ENCODE assay signal across 8 mouse cellular contexts in the genomic region with DNA sequence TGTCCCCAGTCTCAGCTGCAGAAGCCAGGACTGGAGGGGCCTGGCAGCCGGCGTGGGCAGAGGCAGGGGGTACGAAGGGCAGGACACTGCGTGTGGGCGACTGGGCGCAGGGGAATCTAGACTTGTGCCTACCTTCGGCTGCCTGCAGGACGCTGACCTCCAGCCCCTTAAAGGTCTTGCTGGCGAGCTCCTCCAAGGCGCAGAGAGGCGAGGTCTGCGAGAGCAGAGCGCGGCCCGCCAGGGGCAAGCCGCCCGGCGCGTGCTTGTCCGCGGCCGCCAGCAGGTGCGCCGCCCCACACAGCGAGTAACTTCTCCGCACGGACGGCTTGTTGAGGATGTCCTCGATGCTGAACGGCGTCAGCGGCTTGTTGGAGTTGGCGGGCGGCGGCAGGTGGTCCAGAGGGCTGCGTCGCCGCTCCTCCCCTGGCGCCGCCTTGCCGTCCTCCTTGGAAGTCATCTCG. TPM values are rescaled to one million over a fixed set of nuclear protein-coding genes. Genes with fewer than 3 reads are reported as not detected.
DNase-seq lines count a peak whose midpoint lies in the region; ATAC-seq and TF ChIP-seq lines count a peak whose summit lies in the region.
"Had no signal": no experiment of that assay in that cellular context is flagged by ENCODE, and none has a peak within 500 bp of the region (broad histone marks: within the 10 kb centered on the region; RNA-seq: fewer than 3 reads in every experiment).

No protein-coding gene starts in this region.

- H3K27me3 ChIP-seq in forebrain, embryonic 16.5 days (replicated peaks; ENCODE audit: control insufficient read depth, insufficient read depth, low read length) = peaks cover 66% of the 10 kb centered on the region
- H3K27me3 ChIP-seq in liver, postnatal 0 days (ENCODE audit: insufficient read depth, low read length) = peaks cover 99% of the 10 kb centered on the region

- no peak for ATAC-seq in forebrain, embryonic 16.5 days
- no peak for ATAC-seq in liver, postnatal 0 days
- no peak for ATAC-seq in monocyte, adult 5-6 weeks (replicated peaks; ENCODE audit: insufficient number of reproducible peaks, low FRiP score, low TSS enrichment, poor library complexity, severe bottlenecking)

- H3K9ac ChIP-seq in forebrain, embryonic 16.5 days (replicated peaks; ENCODE audit: low read depth, low read length) = no peak overlapping the region
- no peak overlapping the region for H3K9ac ChIP-seq in liver, postnatal 0 days (replicated peaks)

- DNase-seq in thymus, postnatal 14 days = peak; percentile 16
- DNase-seq in thymus, adult 18-20 months = no peak
- DNase-seq in liver, postnatal 0 days = peak; percentile 27
- no peak for DNase-seq in frontal cortex, adult 2 months (ENCODE audit: extremely low spot score in 1 of 2, low spot score in 1 of 2)
- DNase-seq in right cerebral cortex, postnatal 10 days (ENCODE audit: low spot score in 2 of 2) = no peak

- TF ChIP-seq EP300 in liver, postnatal 0 days (IDR thresholded peaks at IDR 0.05; ENCODE audit: low read depth) = no peak

- no peaks in the 10 kb centered on the region for H3K9me3 ChIP-seq in forebrain, embryonic 16.5 days (ENCODE audit: control insufficient read depth, low read length)
- H3K9me3 ChIP-seq in liver, postnatal 0 days (ENCODE audit: low read length) = no peaks in the 10 kb centered on the region

- WGBS in forebrain, embryonic 16.5 days = under 1% methylated on average over 42 of the region's 42 CpGs
- 1% methylated on average over 39 of the region's 42 CpGs for WGBS in liver, postnatal 0 days (ENCODE audit: insufficient replicate concordance)

- no peak overlapping the region for H3K27ac ChIP-seq in forebrain, embryonic 16.5 days (ENCODE audit: low read length)
- no peak overlapping the region for H3K27ac ChIP-seq in liver, postnatal 0 days (ENCODE audit: low read depth)

- H3K4me3 ChIP-seq in forebrain, embryonic 16.5 days (replicated peaks; ENCODE audit: low read length) = peak overlapping the region; percentile 9; the same call in 1 of the 2 replicates
- H3K4me3 ChIP-seq in liver, postnatal 0 days (ENCODE audit: low read depth, low read length) = peak overlapping the region; percentile 22; the same call in 1 of the 2 replicates

- H3K4me1 ChIP-seq in forebrain, embryonic 16.5 days (replicated peaks; ENCODE audit: control insufficient read depth, insufficient read depth, low read length) = peaks cover 26% of the 10 kb centered on the region
- peaks cover 15% of the 10 kb centered on the region for H3K4me1 ChIP-seq in liver, postnatal 0 days (ENCODE audit: insufficient read depth)

- no peak for TF ChIP-seq CTCF in liver, postnatal 0 days (IDR thresholded peaks at IDR 0.05; ENCODE audit: low read depth)

- no peak overlapping the region for H3K4me2 ChIP-seq in forebrain, embryonic 16.5 days (ENCODE audit: low read length)
- peak overlapping the region; percentile 55 for H3K4me2 ChIP-seq in liver, postnatal 0 days (ENCODE audit: low read depth, low read length)

- no peaks in the 10 kb centered on the region for H3K36me3 ChIP-seq in forebrain, embryonic 16.5 days (ENCODE audit: control insufficient read depth, insufficient read depth)
- no peaks in the 10 kb centered on the region for H3K36me3 ChIP-seq in liver, postnatal 0 days (replicated peaks; ENCODE audit: insufficient read depth, low read length)

RNA-seq across cellular contexts. Expression of a gene that starts 0.8 kb away (rescaled TPM):
- polyA plus RNA-seq in forebrain, embryonic 16.5 days (2015; fragmentation: Nextera tagmentation; extraction: Ambion mirVana) = not detected in 2 replicates
- 0.04 TPM in 1 of 2 replicates, not detected in the other for polyA plus RNA-seq in liver, postnatal 0 days (2015; fragmentation: Nextera tagmentation; extraction: Ambion mirVana)
- not detected in 2 replicates for polyA plus RNA-seq in frontal cortex, adult 2 months (2012; rRNA removed)
- not detected in 3 replicates for total RNA-seq in monocyte, adult 5-6 weeks (2017)
- total RNA-seq: layer of hippocampus, postnatal 10 days had no signal

Comparison
In these comparisons a context has a peak if more than half of its experiments do, and no peak if none do; other contexts are left out.
1. DNase-seq: peak in thymus, postnatal 14 days (single experiment) and liver, postnatal 0 days (single experiment); none in thymus, adult 18-20 months (0 of 2), frontal cortex, adult 2 months (0 of 2) and right cerebral cortex, postnatal 10 days (0 of 2).